Mouse (Mus musculus): Measurements from ENCODE around the gene Cct5.

DNA sequence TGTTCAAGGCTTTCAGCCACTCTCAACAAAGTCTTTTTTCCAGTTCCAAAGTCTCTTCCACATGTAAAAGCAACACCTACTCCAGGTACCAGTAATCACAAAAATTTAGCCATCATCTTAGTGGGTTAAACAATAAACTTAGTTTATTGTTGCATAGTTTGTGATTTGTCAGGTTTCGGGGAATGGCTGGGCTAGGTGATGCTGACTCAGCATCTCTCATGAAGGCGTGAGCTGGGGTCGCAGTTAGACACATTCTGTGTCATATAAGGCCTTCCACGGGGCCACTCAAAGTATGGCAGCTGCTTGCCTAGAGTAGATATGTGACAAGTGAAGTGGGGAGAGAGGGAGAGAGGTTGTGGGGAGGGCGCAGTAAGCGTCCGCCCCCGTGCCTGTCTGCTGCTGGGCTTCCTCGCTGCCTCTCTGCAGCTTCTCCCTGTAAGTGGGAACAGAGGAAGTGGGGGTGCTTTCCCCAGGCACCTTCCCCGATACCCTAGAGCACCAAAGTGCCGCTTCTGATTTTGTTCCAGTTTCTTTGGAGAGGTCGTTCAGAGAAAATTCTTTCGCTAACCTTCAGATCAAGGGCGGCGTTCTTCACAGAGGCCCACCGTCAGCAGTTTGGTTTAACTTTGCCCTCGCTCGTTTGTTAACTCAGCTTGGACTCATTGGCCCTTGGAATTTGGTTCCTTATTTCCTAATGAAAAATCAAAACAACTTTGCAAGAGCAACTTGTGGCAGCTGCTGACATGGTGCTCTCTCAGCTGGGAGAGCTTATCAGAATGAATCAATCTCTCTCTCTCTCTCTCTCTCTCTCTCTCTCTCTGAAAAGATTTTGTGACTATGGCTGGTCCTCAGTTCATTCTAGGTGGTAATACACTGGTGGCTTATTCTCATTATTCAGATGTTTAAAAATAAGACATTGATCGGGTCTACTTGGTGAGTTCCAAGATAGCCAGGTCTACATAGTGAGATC, 37.7 kb downstream of the Cct5 start:
- TF ChIP-seq CTCF (IDR thresholded peaks at IDR 0.05) (no peak), EP300 (IDR thresholded peaks at IDR 0.05) (no peak)
